Mouse (Mus musculus): ENCODE data around the gene Capn2. TPM values are rescaled to one million over a fixed set of nuclear protein-coding genes. Genes with fewer than 3 reads are reported as not detected.
A peak's percentile ranks its signal among the peaks of the same experiment; 100 is the strongest.

The Capn2 gene
- total RNA-seq, 2 experiments from 2014 or later: 79.3 to 94.3 TPM

- DNase-seq: no peak
Measured at GRCm38 (mm10) chr1:182527261-182527766, 9.9 kb upstream of the Capn2 start.

DNA sequence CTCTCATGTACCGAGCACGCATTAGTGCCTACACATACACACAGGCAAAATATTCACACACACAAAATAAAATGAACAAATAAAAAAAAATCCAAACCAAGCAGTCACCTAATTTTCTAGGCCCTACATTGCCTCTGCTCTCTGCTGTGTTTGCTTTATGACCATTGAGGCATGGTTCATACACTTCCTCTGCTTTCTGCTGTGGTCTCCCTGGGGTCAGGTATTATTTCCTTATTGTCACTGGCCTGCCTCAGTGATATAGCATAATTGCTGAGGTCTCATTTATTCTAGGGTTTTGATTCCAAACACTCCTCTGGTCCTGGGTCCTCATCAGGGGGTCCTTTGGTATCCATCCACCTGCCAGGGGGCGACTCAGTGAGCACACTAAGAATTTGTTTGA, 8.2 kb upstream of the Capn2 start:
- no peak for DNase-seq

- DNase-seq: no peak
Measured at GRCm38 (mm10) chr1:182523692-182524091, 6.3 kb upstream of the Capn2 start.

GRCm38 (mm10) chr1:182522961-182523360, 5.6 kb upstream of the Capn2 start:
- DNase-seq: no peak

DNA sequence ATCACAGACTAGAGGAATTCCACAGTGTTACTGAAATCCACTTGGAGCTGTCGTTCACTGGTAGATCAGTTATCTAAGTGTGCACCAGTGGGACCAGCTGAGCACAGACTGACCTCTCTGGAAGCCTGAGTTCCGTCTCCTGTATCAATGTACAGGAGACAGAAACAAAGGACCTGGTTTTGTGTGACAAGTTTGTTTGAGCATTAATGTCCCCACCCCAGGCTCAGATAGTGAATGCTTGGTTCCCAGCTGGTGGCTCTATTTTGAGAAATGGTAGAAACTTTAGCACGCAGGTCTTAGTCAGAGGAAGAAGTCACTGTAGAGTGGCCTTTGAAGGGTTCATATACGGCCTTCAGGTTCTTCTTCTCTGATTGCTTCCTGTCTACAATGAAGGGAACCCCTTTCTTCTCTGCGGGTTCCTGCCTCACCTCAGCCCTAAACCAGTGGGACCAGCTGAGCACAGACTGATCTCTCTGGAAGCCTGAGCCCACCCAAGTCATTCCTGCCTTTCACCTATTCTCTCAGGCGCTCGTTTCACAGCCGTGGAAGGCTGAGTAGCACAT, 3.6 kb upstream of the Capn2 start:
- no peak for DNase-seq

- DNase-seq: peak; percentile 75
Measured at GRCm38 (mm10) chr1:182520091-182520937, 2.9 kb upstream of the Capn2 start.

DNA sequence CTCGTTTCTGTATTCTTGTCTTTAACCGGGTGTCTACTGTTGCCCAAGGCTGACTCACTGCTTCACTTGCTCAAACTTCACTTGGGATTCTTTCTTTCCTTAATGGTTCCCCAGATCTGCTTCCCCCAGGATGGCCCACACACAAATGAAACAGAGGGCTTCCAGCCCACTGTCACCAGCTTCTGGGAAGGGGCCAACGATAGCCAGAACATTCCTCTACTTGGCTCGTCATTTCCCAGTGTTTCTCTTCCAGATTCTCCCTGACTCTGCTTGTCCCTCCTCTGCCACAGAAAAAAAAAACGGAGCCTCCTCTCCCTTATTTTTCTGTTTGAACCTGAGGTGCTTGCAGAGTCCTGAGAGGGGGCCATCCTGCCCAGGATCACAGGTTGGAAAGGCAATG, 1.9 kb upstream of the Capn2 start:
- peak; percentile 20 for DNase-seq

GRCm38 (mm10) chr1:182518811-182519210, 1.4 kb upstream of the Capn2 start:
- DNase-seq: no peak

GRCm38 (mm10) chr1:182518143-182518680, 804 bp upstream of the Capn2 start:
- no peak for DNase-seq

GRCm38 (mm10) chr1:182517677-182518011, 236 bp upstream of the Capn2 start:
- no peak for DNase-seq

- DNase-seq: no peak
Measured at GRCm38 (mm10) chr1:182514803-182515590, 2.4 kb downstream of the Capn2 start.

DNA sequence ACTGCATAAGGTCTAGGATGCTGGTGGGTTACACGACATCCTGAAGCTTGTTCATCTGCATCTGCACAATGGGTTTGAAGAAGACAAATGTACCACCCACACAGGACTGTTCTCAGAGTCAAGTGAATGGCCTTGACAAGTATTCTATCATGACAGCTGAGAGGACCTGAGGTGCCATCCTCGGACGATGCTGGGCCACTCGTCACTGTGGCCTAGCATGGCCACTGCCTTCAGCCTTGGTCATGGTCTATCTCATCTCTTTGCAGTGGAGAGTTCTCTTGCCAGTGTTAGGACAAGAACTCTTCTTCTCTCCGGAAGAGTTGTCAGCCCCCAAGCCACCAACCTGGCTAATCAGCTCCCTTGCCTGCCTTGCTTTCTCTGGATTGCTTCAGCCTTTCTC, 3.7 kb downstream of the Capn2 start:
- no peak for DNase-seq

DNA sequence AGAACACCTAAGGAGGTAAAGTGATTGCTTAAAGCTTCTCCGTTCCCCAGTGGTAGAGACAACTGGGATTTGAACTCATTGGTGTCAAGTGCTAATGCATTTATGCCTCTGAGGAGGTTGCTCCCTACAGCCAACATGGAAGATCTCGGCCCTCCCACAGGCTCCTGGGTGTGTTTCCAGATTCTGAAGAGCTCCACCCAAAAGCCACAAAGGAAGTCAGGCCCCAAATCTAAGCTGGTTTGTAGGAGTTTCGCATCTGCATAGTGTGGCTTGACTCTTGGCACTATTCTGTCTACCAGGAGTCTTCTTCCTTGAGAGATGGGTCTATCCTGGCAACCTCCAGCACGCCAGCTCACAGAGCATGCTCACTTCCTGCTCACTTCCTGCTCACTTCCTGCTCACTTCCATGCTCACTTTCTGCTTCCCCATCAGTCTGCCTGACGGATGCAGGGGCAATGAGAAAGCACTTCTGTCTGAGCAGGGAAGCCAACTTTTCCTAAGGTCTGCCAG, 4.5 kb downstream of the Capn2 start:
- DNase-seq: no peak

- no peak for DNase-seq
Measured at GRCm38 (mm10) chr1:182511778-182512177, 5.6 kb downstream of the Capn2 start.

DNA sequence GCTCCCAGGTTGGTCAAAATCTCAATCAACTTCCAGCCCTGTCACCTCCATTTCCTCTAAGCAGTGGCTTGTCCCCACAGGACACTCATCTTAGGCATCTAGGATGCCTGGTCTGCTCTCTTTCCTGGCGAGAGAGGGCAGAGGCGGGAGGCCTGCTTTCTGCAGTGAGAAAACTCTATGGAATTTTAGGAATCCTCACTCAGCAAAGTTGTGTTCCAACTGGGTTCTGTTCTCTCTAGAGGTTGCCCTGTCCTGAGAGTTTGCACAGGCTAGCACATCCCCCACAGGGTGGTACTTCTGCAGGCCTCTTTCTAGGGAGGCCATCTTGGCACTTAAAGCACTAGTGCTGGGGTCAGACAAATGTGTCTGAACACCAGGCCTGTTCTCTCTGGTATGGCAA, 6.3 kb downstream of the Capn2 start:
- DNase-seq: no peak

DNA sequence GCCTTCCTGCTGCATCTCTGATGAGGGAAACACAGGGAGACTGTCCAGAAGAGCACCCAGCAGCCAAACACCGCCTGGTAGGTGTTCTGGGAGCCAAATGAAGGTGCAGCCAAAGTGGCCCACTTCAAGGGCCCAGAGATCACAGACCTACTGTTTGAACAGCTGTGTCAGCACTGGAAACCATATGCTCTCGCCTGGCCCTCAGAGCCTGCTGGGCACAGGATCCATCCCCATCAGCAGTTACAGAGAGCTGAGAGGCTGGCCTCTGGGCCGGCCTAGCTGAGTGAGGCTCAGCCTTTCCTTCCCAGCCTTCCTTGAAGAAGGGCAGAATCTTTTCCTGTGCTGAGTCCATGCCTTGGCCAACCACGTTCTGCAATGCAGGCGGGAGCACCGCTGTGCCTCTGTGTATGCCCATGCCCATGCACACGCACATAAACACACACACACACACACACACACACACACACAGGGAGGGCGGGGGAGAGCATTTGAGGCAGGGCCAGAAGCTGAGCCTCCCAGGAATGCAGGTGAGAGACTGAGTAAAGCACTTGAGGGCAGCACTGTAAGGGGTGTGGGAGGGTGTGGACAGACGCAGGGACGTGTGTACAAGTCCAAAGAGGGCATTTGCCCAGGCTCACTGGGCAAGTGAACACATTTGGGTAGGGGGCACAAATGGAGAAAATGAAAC, 8.2 kb downstream of the Capn2 start:
- DNase-seq: no peak

DNA sequence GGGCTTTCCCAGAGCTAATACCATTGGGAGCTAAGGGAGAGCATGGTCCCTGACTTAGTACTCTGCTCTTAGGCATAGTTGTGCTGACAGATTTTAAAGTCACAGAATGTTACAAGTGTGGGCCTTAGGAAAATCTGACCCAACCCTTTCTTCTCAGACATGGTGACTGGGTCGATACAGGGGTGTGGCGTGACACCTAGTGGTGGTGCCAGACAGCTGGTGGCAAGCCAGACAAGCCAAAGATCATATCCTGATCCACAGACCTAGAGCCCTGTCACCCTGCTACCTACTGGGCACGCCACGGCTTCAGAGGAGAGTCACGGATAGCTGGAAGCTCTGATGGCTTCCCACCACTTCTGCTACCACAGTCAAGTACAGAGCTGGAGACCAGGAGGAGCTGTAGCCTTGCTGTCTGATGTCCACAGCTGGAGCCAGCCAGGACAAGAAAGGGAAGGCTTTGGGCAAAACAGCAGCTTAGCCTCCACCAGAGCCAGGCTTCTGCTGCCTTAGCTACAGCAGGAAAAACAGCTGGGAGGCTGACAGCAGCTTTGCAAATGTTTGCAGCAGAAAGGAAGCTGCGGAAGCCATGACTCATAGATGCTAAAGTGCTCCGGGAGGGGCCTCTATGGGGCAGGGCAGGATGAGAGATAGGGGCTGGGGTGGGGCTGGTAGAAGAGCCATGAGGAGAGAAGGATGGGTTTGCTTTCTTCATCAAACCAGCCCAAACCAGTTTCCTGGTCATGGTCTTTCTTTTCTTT, 11.0 kb downstream of the Capn2 start:
- peak; percentile 63 for DNase-seq

- DNase-seq: no peak
Measured at GRCm38 (mm10) chr1:182505291-182505690, 12.1 kb downstream of the Capn2 start.

GRCm38 (mm10) chr1:182504223-182504622, 13.2 kb downstream of the Capn2 start:
- DNase-seq: peak; percentile 81

DNA sequence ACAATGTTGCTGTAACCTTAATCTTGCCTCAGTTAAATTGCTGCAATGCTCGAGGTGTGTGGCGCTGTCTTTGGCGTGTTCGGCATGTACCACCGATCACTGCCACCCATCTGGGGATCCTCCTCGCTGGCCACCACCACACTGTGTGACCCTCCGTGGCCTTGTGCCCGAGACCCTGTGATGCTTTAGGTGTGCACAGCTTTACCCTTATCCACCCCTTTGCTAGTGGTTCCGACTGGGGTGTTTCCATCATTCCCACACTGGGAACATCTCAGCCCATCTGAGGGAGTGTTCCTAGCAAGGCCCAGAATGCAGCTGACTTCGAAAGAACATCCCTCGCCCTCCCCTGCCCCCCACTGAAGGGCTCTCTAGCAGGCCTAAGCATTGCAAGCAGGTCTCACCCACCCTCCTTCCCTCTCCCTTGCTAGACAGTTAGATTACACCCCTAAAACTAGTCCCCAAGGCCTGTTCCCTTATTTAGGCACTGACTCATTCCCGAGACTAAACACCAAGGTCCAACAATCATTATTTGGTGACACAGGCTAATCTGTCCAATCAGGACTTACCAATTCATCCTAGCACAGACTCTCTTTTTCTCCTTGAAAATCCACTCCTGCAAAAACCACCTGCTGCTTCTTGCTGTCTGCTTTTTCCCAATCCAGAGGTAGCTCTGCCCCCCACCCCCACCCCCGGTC, 14.1 kb downstream of the Capn2 start:
- DNase-seq: no peak

Measured in adrenal gland, postnatal 10 days (tissue).